Mouse (Mus musculus) neural tube, embryonic 11.5 days (tissue): ENCODE measurements around the gene Pik3r2. TPM values are rescaled to one million over a fixed set of nuclear protein-coding genes. Genes with fewer than 3 reads are reported as not detected.

Experiments
- ATAC-seq: fragments of 200-750 bp; cut with Nextera tagmentation; 2 replicates; pipeline ENCODE4 v1.8.0; 2017; ENCODE audit warnings: moderate number of reproducible peaks, mild to moderate bottlenecking, moderate TSS enrichment, moderate library complexity; ENCODE audit not compliant: insufficient read depth, low FRiP score, low TSS enrichment
- DNase-seq: peaks from one replicate; pipeline ENCODE4 v3.0.0-alpha.2; 2015; ENCODE audit warnings: low spot score
- H3K27ac ChIP-seq: fragments of 300-500 bp; sonication (generic); 2 replicates; pipeline ENCODE4 v1.5.1; 2014; ENCODE audit warnings: low read depth, mild to moderate bottlenecking, low read length
- H3K27me3 ChIP-seq: fragments of 300-500 bp; sonication (generic); 2 replicates; pipeline ENCODE4 v1.6.1; 2014; ENCODE audit warnings: mild to moderate bottlenecking, low read length, mixed read lengths; ENCODE audit not compliant: control insufficient read depth, insufficient read depth
- H3K36me3 ChIP-seq: fragments of 300-500 bp; sonication (generic); 2 replicates; pipeline ENCODE4 v1.6.1; 2014; ENCODE audit warnings: mild to moderate bottlenecking, low read length, moderate library complexity, mixed read lengths; ENCODE audit not compliant: control insufficient read depth, insufficient read depth
- H3K4me1 ChIP-seq: fragments of 300-500 bp; sonication (generic); 2 replicates; pipeline ENCODE4 v1.6.1; 2014; ENCODE audit warnings: low read length, mixed read lengths; ENCODE audit not compliant: control insufficient read depth, insufficient read depth
- H3K4me2 ChIP-seq: fragments of 300-500 bp; sonication (generic); 2 replicates; pipeline ENCODE4 v1.6.1; 2014; ENCODE audit warnings: low read depth, mild to moderate bottlenecking, moderate library complexity
- H3K4me3 ChIP-seq: fragments of 300-500 bp; sonication (generic); 2 replicates; pipeline ENCODE4 v1.5.1; 2014; ENCODE audit warnings: low read depth, low read length
- H3K9ac ChIP-seq: fragments of 300-500 bp; sonication (generic); 2 replicates; pipeline ENCODE4 v1.6.1; 2014; ENCODE audit warnings: mild to moderate bottlenecking, low read length
- H3K9me3 ChIP-seq: fragments of 300-500 bp; sonication (generic); 2 replicates; pipeline ENCODE4 v1.6.1; 2016; ENCODE audit warnings: low read length; ENCODE audit not compliant: control insufficient read depth
- WGBS: fragments of 180-500 bp; shearing (Covaris S2); extraction: QIAGEN DNeasy Blood & Tissue Kit; methylation state at CpG from one replicate; pipeline ENCODE4 v1.1.7; 2014; 5-methylcytosine and 5-hydroxymethylcytosine counted together
- polyA plus RNA-seq: library from polyadenylated mRNA; unstranded; fragments of >200 nt; fragmentation: Nextera tagmentation; extraction: Ambion mirVana; gene quantifications from 2 replicates; pipeline ENCODE4 v1.2.1, GENCODE M21; 2014

Gene Pik3r2
- polyA plus RNA-seq, 1 experiment from 2014 or later, result 54.7 TPM

DNA sequence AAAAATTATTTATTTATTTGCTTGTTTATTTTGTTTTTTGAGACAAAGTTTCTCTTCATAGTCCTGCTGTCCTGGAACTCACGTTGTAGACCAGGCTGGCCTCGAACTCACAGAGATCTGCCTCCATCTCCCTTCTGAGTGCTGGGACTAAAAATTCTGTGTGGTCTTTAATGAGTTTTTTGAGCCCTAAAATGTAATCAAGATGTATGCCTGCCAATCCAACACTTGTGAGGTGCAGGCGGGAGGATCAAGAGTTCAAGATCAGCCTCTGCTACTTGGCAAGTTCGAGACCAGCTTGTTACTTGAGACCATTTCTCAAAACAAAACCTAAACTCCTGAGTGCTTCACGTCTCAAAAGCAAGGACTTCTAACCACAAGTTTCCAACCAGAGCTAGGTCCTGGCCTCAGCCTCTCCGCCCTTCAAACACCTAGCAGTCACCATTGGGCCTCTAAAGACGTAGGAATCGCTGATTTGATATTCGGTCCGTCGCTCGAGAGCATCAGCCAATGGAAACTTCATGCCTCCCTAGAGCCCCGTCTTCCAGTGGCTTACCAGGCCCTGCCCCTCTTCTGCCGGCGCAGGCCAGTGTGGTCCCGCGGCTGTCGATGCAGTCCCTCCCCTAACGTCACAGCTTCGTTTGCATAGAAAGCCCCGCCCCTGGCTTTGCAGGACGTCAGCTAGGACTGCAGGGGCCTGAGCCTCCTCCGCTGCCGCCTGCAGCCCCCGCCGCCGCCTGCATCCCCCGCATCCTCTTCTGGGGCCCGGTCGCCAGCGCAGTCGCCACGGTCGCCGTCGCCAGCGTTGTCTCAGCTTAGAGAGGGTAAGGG lies 22.3 kb downstream of the Pik3r2 start, which contains the start of gene Rab3a:
Gene Rab3a, plus strand, starts transcription at position 637 of the 828 bp plus-strand sequence.
- Histone ChIP-seq H3K27ac (peak within 1 kb of the TSS; percentile 27; the same call in 1 of the 2 replicates), H3K27me3 (no peaks in the 10 kb centered on the region), H3K4me2 (peak within 1 kb of the TSS; percentile 86), H3K9ac (peak within 1 kb of the TSS; percentile 79), H3K9me3 (no peaks in the 10 kb centered on the region), H3K36me3 (no peaks in the 10 kb centered on the region), H3K4me3 (peak within 1 kb of the TSS; percentile 67), H3K4me1 (peaks cover 4% of the 10 kb centered on the region; the same call in 1 of the 2 replicates)
- DNase-seq (peak; percentile 97), ATAC-seq (peak; percentile 97)
- 8% methylated on average over 37 of the region's 37 CpGs for WGBS

DNA sequence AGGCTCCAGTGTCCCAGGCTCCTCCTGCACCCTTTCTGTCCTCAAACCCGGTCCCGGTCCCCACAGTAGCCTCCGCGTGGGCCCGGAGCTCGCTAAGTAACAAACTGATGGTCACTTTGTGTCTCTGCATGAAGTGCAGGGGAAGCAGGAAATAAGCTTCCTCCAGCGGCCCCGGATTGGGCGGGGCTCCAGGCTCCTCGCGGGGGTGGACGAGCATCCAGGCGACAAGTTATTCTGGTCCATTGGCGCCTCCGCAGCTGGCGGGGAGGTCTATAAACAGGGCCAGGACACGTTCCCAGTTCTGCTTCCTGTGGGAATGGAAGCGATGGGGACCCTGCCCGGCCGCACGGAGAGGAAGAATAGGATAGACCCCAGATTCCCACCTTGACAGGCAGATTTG lies 23.4 kb downstream of the Pik3r2 start:
- 21% methylated on average over 21 of the region's 21 CpGs for WGBS
- Histone ChIP-seq H3K4me1 (peaks cover 4% of the 10 kb centered on the region; the same call in 1 of the 2 replicates), H3K9me3 (no peaks in the 10 kb centered on the region), H3K27ac (peak overlapping the region; percentile 15; the same call in 1 of the 2 replicates), H3K36me3 (no peaks in the 10 kb centered on the region), H3K27me3 (no peaks in the 10 kb centered on the region), H3K4me2 (0 out of 2 replicates have a peak overlapping the region, but pooled peaks have one; percentile 6), H3K9ac (0 out of 2 replicates have a peak overlapping the region, but pooled peaks have one; percentile 26), H3K4me3 (no peak overlapping the region)
- no peak for ATAC-seq
- peak; percentile 40 for DNase-seq

DNA sequence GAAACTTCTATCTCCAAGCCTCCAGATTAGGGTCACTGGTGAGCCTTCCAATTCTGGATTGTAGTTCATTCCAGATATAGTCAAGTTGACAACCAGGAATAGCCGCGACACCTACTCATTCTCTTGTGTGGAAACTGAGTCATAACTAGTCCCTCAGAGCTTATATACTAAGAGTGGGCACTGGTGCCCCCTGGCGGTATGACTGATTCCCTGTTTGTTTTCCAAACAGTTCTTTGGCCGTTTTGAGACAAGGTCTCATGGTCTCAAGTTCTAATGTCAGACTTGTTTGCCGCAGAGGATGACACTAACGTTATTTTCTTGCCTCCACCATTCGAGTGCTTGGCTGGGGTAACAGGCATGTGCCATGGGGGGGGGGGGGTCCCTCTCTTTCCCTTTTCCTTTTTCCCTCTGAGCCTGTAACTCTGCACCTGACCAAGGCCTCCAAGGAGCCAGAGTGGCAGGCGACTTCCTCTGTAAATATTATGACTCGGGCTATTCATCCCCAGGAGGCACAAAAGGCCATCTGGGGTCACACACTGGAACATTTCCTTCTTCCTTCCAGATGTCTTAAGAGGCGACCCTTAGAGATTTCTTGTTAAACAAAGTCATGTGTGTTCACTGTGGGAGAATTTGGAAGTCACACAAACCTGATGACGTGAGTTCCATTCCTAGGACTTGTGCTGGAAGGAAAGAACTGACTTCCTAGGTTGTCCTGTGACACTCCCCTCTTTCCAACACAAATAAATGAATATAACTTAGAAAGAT lies 24.3 kb downstream of the Pik3r2 start:
- ATAC-seq (no peak), DNase-seq (peak; percentile 75)
- peaks cover 4% of the 10 kb centered on the region; the same call in 1 of the 2 replicates for H3K4me1 ChIP-seq
- 32% methylated on average over 11 of the region's 11 CpGs for WGBS
- H3K27ac ChIP-seq, result peak overlapping the region; percentile 15; the same call in 1 of the 2 replicates
- H3K27me3 ChIP-seq, result no peaks in the 10 kb centered on the region
- no peak overlapping the region for H3K4me3 ChIP-seq
- H3K9me3 ChIP-seq, result no peaks in the 10 kb centered on the region
- H3K9ac ChIP-seq, result no peak overlapping the region
- no peak overlapping the region for H3K4me2 ChIP-seq
- H3K36me3 ChIP-seq, result no peaks in the 10 kb centered on the region

DNA sequence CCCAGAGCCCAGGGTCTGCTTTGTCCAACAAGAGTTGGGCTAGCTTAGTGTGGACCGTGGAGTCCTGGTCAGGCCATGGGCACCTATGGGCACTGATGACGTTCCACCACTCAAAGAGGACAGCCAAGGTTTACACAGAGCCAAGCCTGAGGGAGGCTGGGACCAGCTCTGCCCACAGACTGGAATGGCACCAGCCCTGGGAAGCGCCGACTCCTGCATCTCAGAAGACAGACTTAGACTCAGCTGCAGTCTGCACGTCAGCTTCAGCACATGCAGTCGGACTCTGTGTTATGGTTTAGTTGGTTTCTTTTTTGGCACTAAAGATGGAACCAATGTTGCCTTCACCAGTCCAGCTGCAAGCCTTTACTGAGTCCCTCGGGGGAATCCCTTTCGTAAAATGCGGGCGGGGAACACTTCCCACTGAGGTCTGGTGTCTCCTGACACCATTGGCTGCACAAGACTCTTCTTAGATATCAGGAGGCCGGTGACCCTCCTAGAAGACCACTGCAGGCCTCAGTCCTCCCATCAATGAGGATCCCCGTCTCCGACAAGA lies 26.3 kb downstream of the Pik3r2 start:
- Histone ChIP-seq H3K4me3 (no peak overlapping the region), H3K36me3 (no peaks in the 10 kb centered on the region), H3K4me1 (peaks cover 3% of the 10 kb centered on the region; the same call in 1 of the 2 replicates), H3K9me3 (no peaks in the 10 kb centered on the region), H3K27ac (no peak overlapping the region), H3K27me3 (peaks cover 9% of the 10 kb centered on the region), H3K9ac (no peak overlapping the region), H3K4me2 (no peak overlapping the region)
- no peak for ATAC-seq
- peak; percentile 10 for DNase-seq
- WGBS, result 84% methylated on average over 13 of the region's 13 CpGs

DNA sequence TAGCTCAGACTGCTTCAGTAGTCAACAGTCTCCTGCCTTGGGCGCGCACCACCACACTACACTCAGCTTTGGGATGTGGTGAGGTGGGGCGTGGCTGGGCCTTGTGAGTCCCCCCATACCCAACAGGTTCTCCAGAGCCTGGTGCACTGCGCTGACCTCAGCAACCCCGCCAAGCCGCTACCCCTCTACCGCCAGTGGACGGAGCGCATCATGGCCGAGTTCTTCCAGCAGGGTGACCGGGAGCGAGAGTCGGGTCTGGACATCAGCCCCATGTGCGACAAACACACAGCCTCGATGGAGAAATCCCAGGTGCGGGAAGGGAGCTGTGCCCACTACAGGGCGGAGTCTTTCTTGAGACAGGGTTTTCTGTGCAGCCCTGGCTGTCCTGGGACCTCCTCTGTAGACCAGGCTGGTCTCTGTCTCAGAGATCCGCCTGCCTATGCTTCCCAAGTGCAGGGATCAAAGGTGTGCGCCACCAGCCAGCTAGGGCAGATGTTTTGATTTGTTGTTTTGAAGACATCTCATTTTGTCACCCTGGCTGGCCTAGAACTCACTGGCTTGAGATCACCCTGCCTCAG lies 27.3 kb downstream of the Pik3r2 start:
- Histone ChIP-seq H3K4me2 (no peak overlapping the region), H3K4me1 (peaks cover under 1% of the 10 kb centered on the region; the same call in 1 of the 2 replicates), H3K9me3 (no peaks in the 10 kb centered on the region), H3K4me3 (no peak overlapping the region), H3K27ac (no peak overlapping the region), H3K9ac (no peak overlapping the region), H3K36me3 (no peaks in the 10 kb centered on the region), H3K27me3 (peaks cover 17% of the 10 kb centered on the region)
- DNase-seq (peak; percentile 7), ATAC-seq (no peak)
- 80% methylated on average over 19 of the region's 19 CpGs for WGBS

DNA sequence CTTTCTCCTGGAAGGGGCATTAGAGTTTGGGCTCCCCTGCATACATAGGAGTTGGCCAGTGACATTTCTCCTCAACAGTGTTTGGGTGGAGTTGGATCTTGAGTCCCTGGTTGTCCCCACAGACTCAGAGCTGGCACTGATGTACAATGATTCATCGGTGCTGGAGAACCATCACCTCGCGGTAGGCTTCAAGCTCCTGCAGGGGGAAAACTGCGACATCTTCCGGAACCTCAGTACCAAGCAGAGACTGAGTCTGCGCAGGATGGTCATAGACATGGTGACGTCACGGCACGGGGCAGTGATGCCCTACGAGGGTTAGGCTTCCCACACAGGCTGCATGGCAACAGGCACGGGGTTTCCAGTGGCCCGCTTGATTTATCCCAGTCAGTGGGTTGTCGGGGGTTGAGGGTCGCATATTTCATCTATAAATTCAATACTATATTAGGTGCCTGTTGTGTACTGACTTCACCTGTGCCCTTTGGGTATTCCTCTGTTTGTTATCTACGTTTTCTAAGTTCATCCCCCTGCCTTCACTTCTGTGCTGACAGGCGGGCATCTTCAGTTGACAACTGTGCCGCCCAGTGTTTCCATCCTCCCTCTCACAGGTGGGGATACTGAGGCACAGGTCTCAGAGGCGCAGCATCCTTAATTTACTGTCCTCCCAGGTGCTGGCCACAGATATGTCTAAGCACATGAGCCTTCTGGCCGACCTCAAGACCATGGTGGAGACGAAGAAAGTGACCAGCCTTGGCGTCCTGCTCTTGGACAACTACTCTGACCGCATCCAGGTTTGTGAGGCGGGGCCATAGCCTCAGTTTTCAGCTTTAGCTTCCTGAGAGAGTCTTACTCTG lies 28.0 kb downstream of the Pik3r2 start:
- WGBS, result 91% methylated on average over 23 of the region's 23 CpGs
- Histone ChIP-seq H3K9me3 (no peaks in the 10 kb centered on the region), H3K4me2 (no peak overlapping the region), H3K9ac (no peak overlapping the region), H3K36me3 (no peaks in the 10 kb centered on the region), H3K27me3 (peaks cover 24% of the 10 kb centered on the region), H3K4me1 (peaks cover 7% of the 10 kb centered on the region), H3K27ac (no peak overlapping the region), H3K4me3 (no peak overlapping the region)
- DNase-seq (no peak), ATAC-seq (no peak)

DNA sequence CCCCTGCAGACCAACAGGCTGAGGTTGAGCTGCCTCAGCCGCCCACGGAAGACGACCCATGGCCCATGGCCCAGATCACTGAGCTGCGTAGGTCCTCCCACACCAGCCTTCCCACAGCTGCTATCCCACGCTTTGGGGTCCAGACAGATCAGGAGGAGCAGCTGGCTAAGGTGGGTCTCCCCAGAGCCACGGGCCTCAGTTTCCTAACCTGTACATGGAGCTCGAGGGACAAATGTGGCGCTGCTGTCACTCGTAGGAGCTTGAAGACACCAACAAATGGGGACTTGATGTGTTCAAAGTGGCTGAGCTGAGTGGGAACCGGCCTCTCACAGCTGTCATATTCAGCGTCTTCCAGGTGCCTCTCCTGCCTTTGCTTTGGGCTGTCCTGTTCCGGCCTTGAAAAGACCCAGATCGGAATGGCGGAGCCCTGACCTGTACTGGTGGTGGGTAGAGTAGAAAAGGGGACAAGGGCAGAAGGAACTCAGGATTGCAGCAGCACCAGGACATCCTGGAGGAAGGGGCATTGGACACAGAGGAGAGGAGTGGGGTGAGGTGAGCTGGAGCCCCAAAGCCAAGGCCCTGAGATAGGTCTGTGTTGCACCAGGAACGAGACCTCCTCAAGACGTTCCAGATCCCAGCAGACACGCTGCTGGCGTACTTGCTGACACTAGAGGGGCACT lies 29.2 kb downstream of the Pik3r2 start:
- Histone ChIP-seq H3K36me3 (no peaks in the 10 kb centered on the region), H3K9me3 (no peaks in the 10 kb centered on the region), H3K4me2 (no peak overlapping the region), H3K27ac (no peak overlapping the region), H3K4me1 (peaks cover 15% of the 10 kb centered on the region), H3K27me3 (peaks cover 35% of the 10 kb centered on the region), H3K4me3 (no peak overlapping the region), H3K9ac (no peak overlapping the region)
- 87% methylated on average over 18 of the region's 18 CpGs for WGBS
- peak; percentile 8 for DNase-seq
- no peak for ATAC-seq
